Mouse (Mus musculus) splenic B cell, adult 2 months (primary cell): Measurements from ENCODE around the gene Gjd3.
A peak's percentile ranks its signal among the peaks of the same experiment; 100 is the strongest.

Source experiments
- DNase-seq: peaks from one replicate; pipeline ENCODE4 v3.0.0-alpha.2; 2011; ENCODE audit warnings: low read depth, low spot score
- H3K27me3 ChIP-seq: 2 replicates; pipeline ENCODE4 v1.6.1; 2012; ENCODE audit warnings: mild to moderate bottlenecking, low read length, moderate library complexity, mixed read lengths; ENCODE audit not compliant: control insufficient read depth, poor library complexity, insufficient read depth, severe bottlenecking
- H3K36me3 ChIP-seq: 2 replicates; pipeline ENCODE4 v1.6.1; 2012; ENCODE audit warnings: mild to moderate bottlenecking, low read length, moderate library complexity, mixed read lengths; ENCODE audit not compliant: control insufficient read depth, poor library complexity, insufficient read depth, severe bottlenecking

Gjd3 gene

GRCm38 (mm10) chr11:98971316-98972031 is 11.3 kb downstream of the Gjd3 start:
- DNase-seq, result no peak
- Histone ChIP-seq H3K36me3 (peaks cover 22% of the 10 kb centered on the region), H3K27me3 (no peaks in the 10 kb centered on the region)

GRCm38 (mm10) chr11:98970191-98970925 is 12.5 kb downstream of the Gjd3 start:
- no peak for DNase-seq
- Histone ChIP-seq H3K27me3 (no peaks in the 10 kb centered on the region), H3K36me3 (peaks cover 22% of the 10 kb centered on the region)

GRCm38 (mm10) chr11:98969496-98969927 is 13.3 kb downstream of the Gjd3 start:
- peaks cover 22% of the 10 kb centered on the region for H3K36me3 ChIP-seq
- H3K27me3 ChIP-seq, result no peaks in the 10 kb centered on the region
- DNase-seq, result no peak

GRCm38 (mm10) chr11:98968716-98969495 is 13.9 kb downstream of the Gjd3 start:
- DNase-seq, result no peak
- H3K36me3 ChIP-seq, result peaks cover 20% of the 10 kb centered on the region
- no peaks in the 10 kb centered on the region for H3K27me3 ChIP-seq

GRCm38 (mm10) chr11:98968079-98968478 is 14.7 kb downstream of the Gjd3 start:
- no peaks in the 10 kb centered on the region for H3K27me3 ChIP-seq
- DNase-seq, result no peak
- peaks cover 15% of the 10 kb centered on the region for H3K36me3 ChIP-seq

GRCm38 (mm10) chr11:98966499-98967141 is 16.2 kb downstream of the Gjd3 start:
- peaks cover 10% of the 10 kb centered on the region for H3K36me3 ChIP-seq
- no peaks in the 10 kb centered on the region for H3K27me3 ChIP-seq
- no peak for DNase-seq

GRCm38 (mm10) chr11:98965416-98966077 is 17.3 kb downstream of the Gjd3 start:
- H3K36me3 ChIP-seq, result peaks cover 9% of the 10 kb centered on the region
- H3K27me3 ChIP-seq, result no peaks in the 10 kb centered on the region
- DNase-seq, result no peak

- H3K36me3 ChIP-seq, result peaks cover 9% of the 10 kb centered on the region
- DNase-seq, result no peak
These were observed 18.0 kb downstream of the Gjd3 start for GRCm38 (mm10) chr11:98964616-98965415.

GRCm38 (mm10) chr11:98964201-98964615 is 18.6 kb downstream of the Gjd3 start:
- Histone ChIP-seq H3K27me3 (no peaks in the 10 kb centered on the region), H3K36me3 (peaks cover 7% of the 10 kb centered on the region)
- no peak for DNase-seq

More at GRCm38 (mm10) chr11:98964616-98965415, 18.0 kb downstream of the Gjd3 start:
- no peaks in the 10 kb centered on the region for H3K27me3 ChIP-seq

GRCm38 (mm10) chr11:98963191-98964021 is 19.4 kb downstream of the Gjd3 start:
- DNase-seq, result peak; percentile 64
- no peaks in the 10 kb centered on the region for H3K27me3 ChIP-seq

GRCm38 (mm10) chr11:98962421-98963095 is 20.3 kb downstream of the Gjd3 start:
- no peak for DNase-seq
- Histone ChIP-seq H3K36me3 (peaks cover 3% of the 10 kb centered on the region; the same call in 1 of the 2 replicates), H3K27me3 (no peaks in the 10 kb centered on the region)

More at GRCm38 (mm10) chr11:98963191-98964021, 19.4 kb downstream of the Gjd3 start:
- H3K36me3 ChIP-seq, result peaks cover 5% of the 10 kb centered on the region

GRCm38 (mm10) chr11:98961766-98962165 is 21.1 kb downstream of the Gjd3 start:
- Histone ChIP-seq H3K27me3 (no peaks in the 10 kb centered on the region), H3K36me3 (peaks cover 2% of the 10 kb centered on the region; the same call in 1 of the 2 replicates)
- DNase-seq, result peak; percentile 56
